Mouse (Mus musculus): ENCODE measurements around the gene Hs1bp3.

The Hs1bp3 gene

GRCm38 (mm10) chr12:8344897-8345296 is 31.7 kb downstream of the Hs1bp3 start:
- Histone ChIP-seq H3K4me1 (replicated peaks; ENCODE audit: low read depth, low read length) (peaks cover 35% of the 10 kb centered on the region), H3K27me3 (ENCODE audit: insufficient read depth, low read length) (no peaks in the 10 kb centered on the region), H3K4me3 (replicated peaks; ENCODE audit: low read length) (no peak overlapping the region), H3K9me3 (ENCODE audit: low read length) (no peaks in the 10 kb centered on the region), H3K36me3 (ENCODE audit: insufficient read depth, low read length) (peaks cover 30% of the 10 kb centered on the region)
- TF ChIP-seq NANOG (IDR thresholded peaks at IDR 0.05; ENCODE audit: borderline replicate concordance, low read length), result no peak
- TF ChIP-seq CTCF (conservative IDR thresholded peaks at IDR 0.05; ENCODE audit: low read length), result no peak
- TF ChIP-seq POU5F1 (IDR thresholded peaks at IDR 0.05; ENCODE audit: borderline replicate concordance, low read length), result no peak

GRCm38 (mm10) chr12:8345539-8345938 is 32.3 kb downstream of the Hs1bp3 start:
- no peaks in the 10 kb centered on the region for H3K9me3 ChIP-seq (ENCODE audit: low read length)
- H3K4me3 ChIP-seq (replicated peaks; ENCODE audit: low read length), result no peak overlapping the region
- TF ChIP-seq POU5F1 (IDR thresholded peaks at IDR 0.05; ENCODE audit: borderline replicate concordance, low read length), result no peak
- TF ChIP-seq NANOG (IDR thresholded peaks at IDR 0.05; ENCODE audit: borderline replicate concordance, low read length), result no peak
- peaks cover 29% of the 10 kb centered on the region for H3K4me1 ChIP-seq (replicated peaks; ENCODE audit: low read depth, low read length)
- no peaks in the 10 kb centered on the region for H3K27me3 ChIP-seq (ENCODE audit: insufficient read depth, low read length)
- H3K36me3 ChIP-seq (ENCODE audit: insufficient read depth, low read length), result peaks cover 27% of the 10 kb centered on the region

GRCm38 (mm10) chr12:8347746-8348462 is 34.7 kb downstream of the Hs1bp3 start:
- Histone ChIP-seq H3K9me3 (ENCODE audit: low read length) (no peaks in the 10 kb centered on the region), H3K27me3 (ENCODE audit: insufficient read depth, low read length) (no peaks in the 10 kb centered on the region), H3K4me1 (replicated peaks; ENCODE audit: low read depth, low read length) (peaks cover 21% of the 10 kb centered on the region), H3K4me3 (replicated peaks; ENCODE audit: low read length) (no peak overlapping the region), H3K36me3 (ENCODE audit: insufficient read depth, low read length) (peaks cover 6% of the 10 kb centered on the region)
- TF ChIP-seq CTCF (conservative IDR thresholded peaks at IDR 0.05; ENCODE audit: low read length) (no peak), NANOG (IDR thresholded peaks at IDR 0.05; ENCODE audit: borderline replicate concordance, low read length) (no peak), POU5F1 (IDR thresholded peaks at IDR 0.05; ENCODE audit: borderline replicate concordance, low read length) (no peak)

GRCm38 (mm10) chr12:8348733-8349513 is 35.7 kb downstream of the Hs1bp3 start:
- Histone ChIP-seq H3K4me1 (replicated peaks; ENCODE audit: low read depth, low read length) (peaks cover 21% of the 10 kb centered on the region), H3K9me3 (ENCODE audit: low read length) (no peaks in the 10 kb centered on the region), H3K36me3 (ENCODE audit: insufficient read depth, low read length) (no peaks in the 10 kb centered on the region), H3K4me3 (replicated peaks; ENCODE audit: low read length) (no peak overlapping the region), H3K27me3 (ENCODE audit: insufficient read depth, low read length) (no peaks in the 10 kb centered on the region)
- no peak for TF ChIP-seq NANOG (IDR thresholded peaks at IDR 0.05; ENCODE audit: borderline replicate concordance, low read length)
- TF ChIP-seq POU5F1 (IDR thresholded peaks at IDR 0.05; ENCODE audit: borderline replicate concordance, low read length), result no peak
- no peak for TF ChIP-seq CTCF (conservative IDR thresholded peaks at IDR 0.05; ENCODE audit: low read length)

- Histone ChIP-seq H3K4me3 (replicated peaks; ENCODE audit: low read length) (no peak overlapping the region), H3K4me1 (replicated peaks; ENCODE audit: low read depth, low read length) (peaks cover 21% of the 10 kb centered on the region), H3K27me3 (ENCODE audit: insufficient read depth, low read length) (no peaks in the 10 kb centered on the region), H3K36me3 (ENCODE audit: insufficient read depth, low read length) (no peaks in the 10 kb centered on the region), H3K9me3 (ENCODE audit: low read length) (0 out of 2 replicates have a peak, but pooled peaks cover 5% of the 10 kb centered on the region)
- no peak for TF ChIP-seq CTCF (conservative IDR thresholded peaks at IDR 0.05; ENCODE audit: low read length)
- TF ChIP-seq POU5F1 (IDR thresholded peaks at IDR 0.05; ENCODE audit: borderline replicate concordance, low read length), result no peak
- TF ChIP-seq NANOG (IDR thresholded peaks at IDR 0.05; ENCODE audit: borderline replicate concordance, low read length), result no peak
Observed at GRCm38 (mm10) chr12:8351025-8351903, 38.0 kb downstream of the Hs1bp3 start.

- Histone ChIP-seq H3K36me3 (ENCODE audit: insufficient read depth, low read length) (no peaks in the 10 kb centered on the region), H3K4me1 (replicated peaks; ENCODE audit: low read depth, low read length) (peaks cover 21% of the 10 kb centered on the region), H3K4me3 (replicated peaks; ENCODE audit: low read length) (no peak overlapping the region), H3K27me3 (ENCODE audit: insufficient read depth, low read length) (no peaks in the 10 kb centered on the region), H3K9me3 (ENCODE audit: low read length) (0 out of 2 replicates have a peak, but pooled peaks cover 5% of the 10 kb centered on the region)
- TF ChIP-seq NANOG (IDR thresholded peaks at IDR 0.05; ENCODE audit: borderline replicate concordance, low read length) (no peak), CTCF (conservative IDR thresholded peaks at IDR 0.05; ENCODE audit: low read length) (no peak), POU5F1 (IDR thresholded peaks at IDR 0.05; ENCODE audit: borderline replicate concordance, low read length) (no peak)
Observed at GRCm38 (mm10) chr12:8353071-8353470, 39.8 kb downstream of the Hs1bp3 start.

- H3K4me1 ChIP-seq (replicated peaks; ENCODE audit: low read depth, low read length), result peaks cover 13% of the 10 kb centered on the region
- no peak overlapping the region for H3K4me3 ChIP-seq (replicated peaks; ENCODE audit: low read length)
- TF ChIP-seq NANOG (IDR thresholded peaks at IDR 0.05; ENCODE audit: borderline replicate concordance, low read length), result no peak
- TF ChIP-seq POU5F1 (IDR thresholded peaks at IDR 0.05; ENCODE audit: borderline replicate concordance, low read length), result no peak
- TF ChIP-seq CTCF (conservative IDR thresholded peaks at IDR 0.05; ENCODE audit: low read length), result no peak
- 0 out of 2 replicates have a peak, but pooled peaks cover 5% of the 10 kb centered on the region for H3K9me3 ChIP-seq (ENCODE audit: low read length)
- no peaks in the 10 kb centered on the region for H3K27me3 ChIP-seq (ENCODE audit: insufficient read depth, low read length)
- no peaks in the 10 kb centered on the region for H3K36me3 ChIP-seq (ENCODE audit: insufficient read depth, low read length)
Observed at GRCm38 (mm10) chr12:8354187-8354586, 41.0 kb downstream of the Hs1bp3 start.

- no peak overlapping the region for H3K4me3 ChIP-seq (replicated peaks; ENCODE audit: low read length)
- no peaks in the 10 kb centered on the region for H3K27me3 ChIP-seq (ENCODE audit: insufficient read depth, low read length)
- H3K9me3 ChIP-seq (ENCODE audit: low read length), result 0 out of 2 replicates have a peak, but pooled peaks cover 5% of the 10 kb centered on the region
- peaks cover 5% of the 10 kb centered on the region for H3K4me1 ChIP-seq (replicated peaks; ENCODE audit: low read depth, low read length)
- no peaks in the 10 kb centered on the region for H3K36me3 ChIP-seq (ENCODE audit: insufficient read depth, low read length)
- peak; percentile 29 for TF ChIP-seq CTCF (conservative IDR thresholded peaks at IDR 0.05; ENCODE audit: low read length)
- TF ChIP-seq POU5F1 (IDR thresholded peaks at IDR 0.05; ENCODE audit: borderline replicate concordance, low read length), result no peak
Observed at GRCm38 (mm10) chr12:8355011-8355410, 41.8 kb downstream of the Hs1bp3 start.
